Mouse (Mus musculus): Measurements from ENCODE around the gene Tmem221.
A peak's percentile ranks its signal among the peaks of the same experiment; 100 is the strongest.

Gene Tmem221

DNA sequence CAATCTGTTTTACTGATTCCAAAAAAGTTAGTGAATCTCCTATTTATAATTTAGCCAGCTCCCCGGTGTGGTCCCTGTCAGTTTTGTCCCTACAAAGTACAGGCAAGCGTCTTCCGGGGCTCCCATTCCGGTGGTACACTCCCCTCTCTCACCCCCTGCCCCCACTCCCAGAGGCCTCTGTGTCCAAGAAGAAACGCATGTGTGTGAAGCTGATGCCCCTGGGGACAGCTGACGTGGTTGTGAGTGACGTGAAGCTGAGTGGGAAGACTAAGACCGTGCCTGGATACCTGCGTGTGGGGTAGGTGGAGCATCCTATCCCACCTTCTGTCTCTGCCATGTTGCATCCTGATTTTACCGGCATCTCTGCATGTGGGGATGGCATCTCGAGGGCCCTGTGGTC is 13.6 kb downstream of the Tmem221 start:
- no peak for DNase-seq

DNA sequence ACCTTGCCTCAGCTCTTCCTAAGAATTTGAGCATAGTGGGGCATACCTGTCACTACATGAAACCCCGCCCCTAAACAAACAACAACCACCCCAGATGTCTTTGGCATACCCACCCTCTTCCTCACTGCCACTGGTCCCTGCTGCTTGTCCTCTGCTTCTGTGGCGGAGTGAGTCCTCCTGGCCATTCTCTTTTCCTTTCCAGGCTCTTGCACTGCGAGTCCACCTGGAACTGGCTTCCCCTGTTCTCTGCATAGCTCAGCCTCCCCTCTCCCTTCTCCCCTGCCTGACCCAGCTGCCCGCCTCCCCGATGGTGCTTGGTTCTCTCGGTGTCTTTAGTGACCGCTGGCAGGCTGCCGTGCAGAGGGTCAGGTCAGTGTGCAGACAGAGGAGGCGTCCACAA is 14.9 kb downstream of the Tmem221 start:
- DNase-seq, result no peak

DNA sequence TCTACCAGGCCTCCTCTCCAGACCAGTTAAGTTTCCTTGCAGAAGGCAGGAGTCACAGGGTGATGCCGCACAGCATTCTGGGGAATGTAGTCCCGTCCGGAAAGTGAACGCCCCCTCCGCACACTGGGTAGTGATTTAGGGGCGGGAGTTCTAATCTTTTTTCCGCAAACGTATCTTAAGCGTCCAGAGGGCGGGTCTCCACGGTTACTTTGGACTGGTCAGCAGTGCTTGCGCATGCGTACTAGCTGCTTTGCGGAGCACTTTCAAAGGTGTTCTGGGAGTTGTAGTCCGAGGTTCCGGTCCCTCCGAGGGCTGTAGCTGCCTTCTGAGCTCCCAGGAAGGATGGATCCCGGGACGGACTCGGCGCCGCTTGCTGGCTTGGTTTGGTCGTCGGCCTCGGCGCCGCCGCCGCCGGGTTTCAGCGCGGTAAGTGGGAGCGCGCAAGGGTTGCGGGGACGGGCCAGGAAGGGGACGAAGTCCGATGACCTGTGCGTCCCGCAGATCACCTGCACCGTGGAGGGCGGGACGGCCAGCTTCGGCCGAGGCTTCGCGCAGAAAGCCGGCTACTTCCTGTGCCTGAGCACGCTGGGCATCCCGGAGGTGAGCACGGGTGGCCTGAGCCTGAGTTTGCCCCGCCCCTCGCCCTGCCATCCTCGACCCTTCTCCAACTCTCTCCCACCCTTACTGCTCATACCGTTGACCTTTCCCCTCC is 15.9 kb downstream of the Tmem221 start, which contains the start of gene Mvb12a:
Mvb12a (plus strand) TSS at position 291 of the 712 bp plus-strand sequence.
- DNase-seq, result peak; percentile 95 to 97

DNA sequence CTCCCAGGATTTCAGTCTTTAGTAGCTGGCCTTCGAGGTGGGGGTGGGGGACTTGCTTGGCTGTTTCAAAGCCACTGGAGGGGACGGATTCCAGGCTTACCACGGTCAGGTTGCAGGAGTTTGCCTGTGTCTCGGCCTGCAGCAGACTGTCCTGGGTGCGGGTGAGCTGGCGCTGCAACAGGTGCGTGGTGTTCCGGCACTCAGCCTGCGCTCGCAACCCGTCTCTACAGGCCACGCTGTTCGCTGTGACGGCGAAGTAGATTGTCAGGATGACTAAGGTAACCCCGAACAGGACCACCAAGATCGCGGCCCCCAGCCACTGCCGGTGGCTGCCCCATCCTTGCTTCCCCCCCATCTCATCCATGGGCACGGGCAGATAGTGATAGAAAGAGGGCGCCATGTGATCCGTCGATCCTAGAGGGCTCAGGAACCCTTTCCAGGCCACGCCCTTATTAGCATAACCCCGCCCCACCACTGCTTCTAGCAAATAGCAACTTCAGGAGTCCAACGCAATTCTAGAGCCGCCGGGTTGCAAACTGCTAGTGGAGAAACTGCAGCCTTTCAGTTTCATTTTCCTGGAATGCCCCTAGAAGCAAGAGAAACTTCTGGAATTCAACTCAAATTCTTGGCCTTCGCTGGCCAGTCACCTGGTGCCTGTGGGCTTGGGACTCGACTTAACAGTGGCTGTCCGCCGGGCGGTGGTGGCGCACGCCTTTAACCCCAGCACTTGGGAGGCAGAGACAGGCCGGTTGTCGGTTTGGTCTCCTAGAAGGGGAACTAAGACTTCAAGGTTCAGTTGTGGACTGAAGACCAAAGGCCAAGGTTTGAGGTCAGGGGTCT is 21.4 kb downstream of the Tmem221 start, which contains the start of gene Bst2:
Bst2 (minus strand) TSS at position 429 of the 840 bp plus-strand sequence.
- DNase-seq, result peak; percentile 89 to 93

DNA sequence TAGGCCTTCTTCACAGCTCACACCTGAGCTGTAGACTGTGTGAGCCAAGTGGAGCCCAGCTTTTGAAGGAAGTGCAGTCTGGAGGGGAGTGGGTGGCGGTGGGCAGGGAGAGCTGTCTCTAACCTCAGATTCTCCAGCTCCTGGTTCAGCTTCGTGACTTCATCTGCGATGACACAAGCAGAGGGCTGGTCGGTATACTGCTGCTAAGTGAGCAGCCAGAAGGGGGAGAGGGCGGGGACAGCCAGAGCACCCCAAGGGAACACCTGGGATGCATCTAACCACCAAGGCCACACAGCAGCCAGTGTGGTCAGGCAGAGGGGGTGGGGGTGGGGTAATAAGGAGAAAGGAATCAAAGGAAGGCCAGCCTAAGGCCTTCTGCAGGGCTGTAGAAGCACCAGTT is 23.0 kb downstream of the Tmem221 start:
- no peak for DNase-seq

DNA sequence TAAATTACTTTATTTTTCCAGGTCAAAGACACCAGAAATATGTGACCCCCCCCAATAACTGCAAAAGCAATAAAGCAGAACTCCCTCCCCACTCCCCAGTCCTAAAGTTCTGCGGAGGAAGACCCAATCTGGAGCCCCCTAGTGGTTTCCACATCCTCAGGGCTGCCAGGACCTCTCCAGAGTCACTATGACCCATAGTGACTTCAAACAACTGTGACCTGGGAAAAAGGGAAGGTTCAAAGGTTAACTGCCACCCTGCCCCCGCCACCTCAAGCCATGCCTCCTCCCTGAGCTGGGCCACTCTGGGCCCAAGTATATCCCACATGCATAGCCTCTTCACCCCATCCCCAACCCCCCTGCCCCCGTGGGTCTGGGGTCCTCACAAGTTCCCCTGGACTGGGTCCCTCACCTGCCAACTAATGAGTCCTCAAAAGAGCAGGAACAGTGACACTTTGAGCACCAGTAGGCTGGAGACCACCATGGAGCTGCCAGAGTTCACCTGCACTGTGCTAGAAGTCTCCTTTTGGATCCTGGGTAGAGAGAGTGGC is 24.3 kb downstream of the Tmem221 start:
- DNase-seq, result no peak

DNA sequence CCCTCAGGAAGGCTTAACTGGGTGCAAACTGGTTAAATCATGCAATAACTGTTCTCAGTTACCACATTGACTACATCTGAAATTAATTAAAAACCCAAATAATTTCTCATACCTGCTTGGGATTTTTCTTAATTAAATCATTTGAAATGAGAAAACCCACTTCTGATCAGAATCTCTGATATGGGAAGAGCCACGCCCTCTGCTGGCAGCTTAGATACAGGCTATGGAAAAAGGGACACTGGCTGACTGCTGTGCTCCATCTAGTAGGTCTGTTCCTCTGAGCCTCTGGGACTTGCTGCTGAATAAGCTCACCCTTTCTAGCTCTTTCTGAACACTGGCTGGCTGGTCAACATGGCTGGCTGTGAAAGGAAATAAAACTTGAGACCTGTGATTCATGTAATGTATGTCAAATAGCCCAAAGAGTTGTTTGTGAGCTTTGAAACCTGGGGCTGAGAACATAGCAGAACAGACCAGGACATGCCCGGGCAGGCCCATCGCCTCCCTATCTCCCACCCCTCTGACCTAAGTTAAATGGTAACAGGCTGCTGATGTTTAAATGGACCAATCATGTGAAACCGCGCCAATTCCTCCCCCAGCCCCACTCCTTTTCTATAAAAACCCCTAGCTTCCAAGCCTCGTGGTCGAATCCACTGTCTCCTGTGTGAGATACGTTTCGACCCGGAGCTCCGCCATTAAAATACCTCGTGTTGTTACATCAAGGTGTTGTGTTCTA is 27.8 kb downstream of the Tmem221 start:
- DNase-seq, result peak; percentile 56 to 68

DNA sequence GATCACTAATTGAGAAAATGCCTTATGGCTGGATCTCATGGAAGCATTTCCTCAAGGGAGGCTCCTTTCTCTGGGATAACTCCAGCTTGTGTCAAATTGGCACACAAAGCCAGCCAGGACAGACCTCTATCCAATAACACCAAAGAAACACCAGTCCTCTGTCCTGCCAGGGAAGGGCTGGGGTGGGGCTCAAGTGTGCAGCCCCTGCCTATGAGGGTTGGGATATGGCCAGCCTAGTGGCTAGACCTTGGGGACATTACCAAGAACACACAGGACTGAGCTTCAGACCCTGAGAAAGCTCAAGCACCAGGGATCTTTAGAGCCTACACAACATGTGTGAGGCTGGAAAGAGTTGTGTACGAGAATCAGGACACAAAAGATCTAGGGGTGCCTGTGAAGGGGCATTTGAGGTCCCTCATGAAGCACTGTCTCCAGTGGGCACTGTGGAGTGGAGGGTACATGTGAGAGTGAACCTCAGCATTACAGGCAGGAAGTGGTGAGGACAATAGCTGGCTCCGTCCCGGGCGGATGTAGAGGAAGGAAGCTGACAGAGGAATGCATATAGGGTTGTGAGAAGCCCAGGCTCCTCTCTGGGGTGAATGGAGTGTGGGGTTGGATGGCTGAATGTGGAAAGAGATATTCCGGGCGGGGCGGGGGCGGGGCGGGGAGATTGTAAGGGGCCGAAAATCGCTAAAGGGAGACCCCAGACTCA is 30.2 kb downstream of the Tmem221 start:
- DNase-seq, result peak; percentile 50 to 63

DNA sequence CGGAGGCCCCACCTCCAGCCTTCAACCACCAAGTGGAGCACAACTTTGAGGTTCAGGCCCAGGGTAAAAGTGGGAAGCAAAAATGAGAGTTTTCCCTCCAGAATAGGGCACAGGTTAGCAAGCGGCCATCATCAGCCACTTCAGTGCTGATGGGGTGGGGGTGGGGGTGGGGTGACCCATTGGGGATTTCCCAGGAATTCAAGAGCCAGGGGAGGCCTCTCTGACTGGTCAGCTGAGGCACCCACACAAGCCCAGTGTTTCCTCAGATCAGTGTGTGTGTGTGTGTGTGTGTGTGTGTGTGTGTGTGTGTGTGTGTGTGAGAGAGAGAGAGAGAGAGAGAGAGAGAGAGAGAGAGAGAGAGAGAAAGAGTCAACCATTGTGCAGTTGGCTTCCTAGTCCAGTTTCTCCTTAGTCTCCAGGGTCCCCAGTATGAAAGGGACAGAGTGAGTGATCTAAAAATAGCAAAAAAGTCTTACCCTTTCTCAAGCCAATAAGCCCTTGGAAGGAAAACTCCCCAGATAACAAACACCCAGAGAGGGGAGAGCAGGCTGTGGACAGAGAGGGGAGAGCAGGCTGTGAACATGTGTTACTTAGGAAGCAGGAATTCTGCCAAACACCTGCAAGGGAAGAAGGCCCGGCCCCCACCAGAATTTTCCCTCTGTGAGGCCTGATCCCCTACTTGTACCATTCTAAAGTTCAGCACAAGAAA is 31.4 kb downstream of the Tmem221 start:
- DNase-seq, result no peak

DNA sequence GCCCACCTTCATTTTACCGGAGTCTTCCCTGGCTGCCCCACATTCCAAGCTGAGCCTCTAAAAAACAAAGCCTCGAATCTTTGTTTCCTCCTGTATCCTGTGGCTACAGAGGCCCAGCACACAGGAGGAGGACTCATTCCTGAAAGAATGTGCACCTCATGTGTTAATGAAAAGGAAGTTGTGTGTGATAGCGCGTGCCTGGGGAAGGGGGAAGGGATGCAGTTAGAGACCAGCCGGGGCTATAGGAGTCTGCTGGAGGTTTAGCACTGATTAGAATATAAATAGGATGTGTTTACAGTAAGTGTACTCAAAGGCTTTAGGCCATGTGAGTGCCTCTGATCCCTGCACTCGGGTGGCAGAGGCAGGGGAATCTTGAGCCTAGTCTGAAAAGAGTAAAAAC is 32.4 kb downstream of the Tmem221 start:
- DNase-seq, result no peak

DNA sequence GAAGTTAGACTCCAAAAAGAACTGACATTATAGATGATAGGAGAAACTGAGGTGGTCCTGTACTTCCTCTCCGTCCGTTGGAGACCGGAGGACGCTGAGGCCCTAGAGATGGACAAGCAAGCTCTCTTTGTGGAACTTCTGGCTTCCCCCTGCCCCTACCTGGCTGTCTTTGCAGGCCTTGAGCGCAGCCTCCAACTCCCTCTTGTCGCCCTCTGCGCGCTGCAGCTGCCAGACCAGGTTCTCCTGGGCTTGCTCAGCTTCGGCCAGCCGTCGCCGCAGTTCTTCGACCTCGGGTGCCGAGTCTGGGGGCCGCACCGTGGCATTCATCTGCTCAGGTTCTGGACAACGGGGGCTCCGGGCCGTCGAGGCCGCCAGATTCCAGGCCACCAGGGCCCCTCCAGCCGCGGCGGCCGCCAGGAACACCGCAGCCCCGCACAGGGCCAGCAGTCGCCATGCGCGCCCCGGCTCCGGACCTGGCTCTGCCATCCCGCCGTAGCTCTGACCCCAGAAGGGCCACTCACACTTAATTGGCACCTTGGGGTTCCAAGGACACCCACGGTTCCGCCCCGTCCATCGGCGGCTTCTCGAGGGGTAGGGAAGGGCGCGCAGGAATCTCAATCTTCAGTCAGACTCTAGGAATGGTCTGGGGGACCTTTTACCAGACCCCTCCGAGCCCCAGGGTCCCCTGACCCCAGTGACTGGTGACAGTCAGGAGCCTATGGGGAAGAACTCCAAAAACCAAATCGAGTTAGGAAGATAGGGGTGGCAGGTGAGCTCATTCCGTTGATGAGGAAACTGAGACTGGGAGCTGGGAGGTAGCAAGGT is 33.2 kb downstream of the Tmem221 start, which contains the start of gene Ccdc194:
Ccdc194 (minus strand) TSS at position 486 of the 825 bp plus-strand sequence.
- no peak for DNase-seq

DNA sequence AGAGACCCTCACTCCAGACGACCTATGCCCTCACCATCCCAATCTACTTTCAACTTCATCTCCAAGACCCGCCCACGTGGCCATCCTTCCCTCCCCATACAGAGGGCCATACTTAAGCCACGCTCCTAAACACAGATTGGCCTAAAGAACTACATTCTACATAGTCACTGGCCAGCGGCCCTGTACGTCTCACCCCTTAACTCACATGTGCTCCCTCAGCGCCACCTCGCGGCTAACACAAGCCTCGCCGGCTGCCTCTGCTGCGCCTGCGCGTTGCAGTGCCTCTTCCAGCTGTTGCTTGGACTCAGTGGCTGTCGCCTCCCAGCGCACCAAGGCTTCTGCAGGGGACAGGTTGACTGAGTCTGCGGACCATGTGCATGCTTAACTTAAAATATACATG is 37.0 kb downstream of the Tmem221 start:
- DNase-seq, result peak; percentile 98 to 99

DNA sequence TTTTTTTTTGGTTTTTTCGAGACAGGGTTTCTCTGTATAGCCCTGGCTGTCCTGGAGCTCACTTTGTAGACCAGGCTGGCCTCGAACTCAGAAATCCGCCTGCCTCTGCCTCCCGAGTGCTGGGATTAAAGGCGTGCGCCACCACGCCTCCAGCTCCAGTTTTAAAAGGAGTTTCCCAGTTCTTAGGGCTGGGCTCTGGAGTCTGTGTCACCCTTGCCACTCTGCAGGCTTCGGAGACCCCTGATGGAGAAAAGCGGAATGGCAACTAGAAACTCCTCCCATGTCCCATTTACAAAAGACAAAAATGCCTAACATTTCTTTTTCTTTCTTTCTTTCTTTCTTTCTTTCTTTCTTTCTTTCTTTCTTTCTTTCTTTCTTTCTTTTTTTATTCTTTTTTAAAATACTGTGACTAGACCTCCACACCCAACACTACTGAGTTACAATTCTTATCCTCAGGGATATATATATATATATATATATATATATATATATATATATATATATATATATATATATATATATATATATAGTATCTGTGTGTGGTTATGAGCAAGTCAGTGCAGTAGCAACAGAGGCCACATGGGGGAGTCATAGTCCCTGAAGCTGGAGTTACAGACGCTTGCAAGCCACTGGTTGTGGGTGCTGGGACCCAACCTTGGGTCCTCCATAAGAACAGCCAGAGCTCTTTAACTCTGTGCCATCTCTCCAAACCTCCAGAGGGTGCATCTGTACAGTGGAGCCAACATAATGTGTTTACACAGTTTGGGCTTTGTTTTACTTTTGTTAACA is 39.4 kb downstream of the Tmem221 start:
- DNase-seq, result peak; percentile 78 to 83

DNA sequence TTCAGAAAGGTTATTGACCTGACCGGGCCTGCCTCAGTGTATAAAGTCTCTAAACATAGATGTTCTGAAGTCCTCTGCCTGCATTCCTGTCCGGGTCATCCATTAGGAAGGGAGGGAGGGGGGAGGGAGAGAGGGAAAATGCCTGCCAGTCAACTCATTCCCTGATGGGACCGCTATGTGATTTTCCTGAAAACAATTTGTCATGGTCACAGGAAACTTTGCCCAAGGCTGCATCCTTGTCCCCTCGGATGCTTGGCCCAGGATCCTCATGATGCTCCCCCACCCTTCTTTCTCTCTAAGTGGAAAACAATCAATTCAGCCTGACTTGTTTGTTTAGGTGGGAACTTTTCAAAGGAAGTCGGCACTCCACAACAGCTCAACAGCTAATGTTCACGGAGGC is 41.9 kb downstream of the Tmem221 start:
- DNase-seq, result no peak

DNA sequence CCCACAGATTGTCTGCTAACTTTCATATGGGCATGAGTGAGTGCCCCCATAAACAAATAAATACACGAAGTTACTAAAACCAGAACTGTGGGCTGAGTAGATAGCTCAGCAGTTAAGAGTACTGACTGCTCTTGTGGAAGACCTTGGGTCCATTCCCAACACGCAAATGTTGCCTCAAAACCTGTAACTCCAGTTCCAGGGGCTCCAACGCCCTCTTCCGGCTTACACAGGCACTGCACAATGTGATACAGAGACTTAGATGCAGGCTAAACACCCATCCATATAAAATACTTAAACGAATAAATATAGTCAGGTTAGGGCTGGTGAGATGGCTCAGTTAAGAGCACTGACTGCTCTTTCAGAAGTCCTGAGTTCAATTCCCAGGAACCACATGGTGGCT is 43.6 kb downstream of the Tmem221 start:
- DNase-seq, result no peak

DNA sequence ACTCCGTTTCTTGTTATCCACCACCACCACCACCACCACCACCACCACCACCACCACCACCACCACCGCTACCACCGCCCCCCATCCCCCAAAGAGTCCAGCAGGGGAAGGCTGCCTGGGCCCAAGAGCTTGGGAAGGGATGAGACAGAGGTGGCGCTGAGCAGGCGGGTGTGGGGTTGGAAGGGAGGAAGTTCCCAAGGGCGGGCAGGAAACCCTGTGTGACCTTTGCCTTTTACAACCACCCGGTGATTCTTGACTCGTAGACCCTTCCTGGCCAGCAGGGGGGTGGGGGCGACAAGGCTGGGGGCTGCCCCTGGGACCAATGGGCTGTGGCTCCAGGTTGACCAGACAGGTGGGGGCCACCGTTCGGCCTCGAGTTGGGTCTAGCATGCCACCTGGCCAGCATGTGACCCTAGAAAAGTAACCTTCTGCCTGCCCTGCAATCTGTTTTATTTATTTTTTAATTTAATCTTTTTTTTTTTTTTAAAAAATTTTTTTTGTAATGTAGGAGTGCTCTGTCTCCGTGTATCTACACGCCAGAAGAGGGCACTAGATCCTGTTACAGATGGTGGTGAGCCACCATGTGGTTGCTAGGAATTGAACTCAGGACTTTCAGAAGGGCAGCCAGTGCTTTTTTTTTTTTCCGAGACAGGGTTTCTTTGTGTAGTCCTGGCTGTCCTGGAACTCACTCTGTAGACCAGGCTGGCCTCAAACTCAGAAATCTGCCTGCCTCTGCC is 45.5 kb downstream of the Tmem221 start:
- DNase-seq, result peak in 1 of 2 experiments; percentile 53

DNA sequence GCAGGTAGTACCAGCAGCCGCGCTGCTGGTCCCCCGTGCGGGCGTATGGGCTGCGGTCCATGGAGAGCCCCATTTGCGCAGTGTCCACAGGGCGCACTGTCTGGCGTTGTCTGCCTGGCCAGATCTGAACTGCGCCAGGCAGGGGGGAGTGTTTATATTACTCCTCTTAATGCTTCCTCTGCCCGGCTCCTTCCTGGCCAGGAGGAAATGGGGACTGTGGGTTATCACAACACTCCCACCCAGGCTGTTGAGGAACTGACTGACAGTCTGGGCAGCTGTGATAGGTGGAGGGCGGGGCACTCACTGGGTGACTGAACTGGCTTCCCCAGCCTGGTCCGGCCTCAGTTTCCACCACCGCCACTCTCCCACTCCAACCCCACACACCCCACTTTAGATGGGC is 47.0 kb downstream of the Tmem221 start, which contains the start of gene Plvap:
Plvap (minus strand) TSS at position 109 of the 400 bp plus-strand sequence.
- peak; percentile 43 to 61 for DNase-seq

DNA sequence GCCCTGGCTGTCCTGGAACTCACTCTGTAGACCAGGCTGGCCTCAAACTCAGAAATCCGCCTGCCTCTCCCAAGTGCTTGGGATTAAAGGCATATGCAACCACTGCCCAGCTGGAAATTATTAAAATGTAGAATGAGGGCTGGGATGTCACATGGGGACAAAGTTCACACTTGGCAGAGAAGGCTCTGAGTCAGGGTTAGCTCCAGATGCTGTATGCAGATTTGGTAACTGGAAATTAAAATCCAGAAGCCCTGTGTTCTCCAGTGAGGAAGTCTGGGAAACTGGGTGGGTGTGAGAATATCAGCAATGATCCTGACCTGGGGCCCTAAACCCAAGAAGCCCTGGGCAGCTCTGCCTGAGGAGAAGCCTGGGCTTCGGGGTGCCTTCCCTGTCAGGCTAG is 49.4 kb downstream of the Tmem221 start:
- no peak for DNase-seq

DNA sequence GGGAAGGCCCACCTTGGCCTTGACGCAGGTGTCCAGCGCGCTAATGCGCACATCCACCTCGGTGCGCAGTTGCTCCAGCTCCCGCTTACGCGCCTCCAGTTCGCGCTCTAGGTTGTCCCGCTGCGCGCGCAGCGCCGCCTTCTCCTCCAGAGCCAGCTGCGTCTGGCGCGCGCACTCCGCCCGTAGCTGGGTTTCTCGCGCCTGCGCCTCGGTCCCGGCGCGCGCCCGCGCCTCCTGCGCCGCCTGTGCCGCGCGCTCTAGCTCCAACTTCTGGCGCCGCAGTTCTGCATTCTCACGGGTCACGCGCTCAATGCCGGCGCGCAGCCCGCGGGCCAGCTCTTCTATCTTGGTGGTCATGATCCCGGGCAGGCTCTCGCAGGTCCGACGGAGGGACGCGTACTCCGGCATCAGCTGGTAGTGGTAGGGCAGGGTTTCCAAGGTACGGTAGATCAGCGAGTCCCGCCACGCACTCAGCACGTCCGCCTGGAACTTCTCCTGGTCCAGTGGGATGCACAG is 51.0 kb downstream of the Tmem221 start:
- DNase-seq, result peak; percentile 87 to 92

Measured in kidney, postnatal 4 days (tissue).